Mouse (Mus musculus): ENCODE measurements around the gene Pex7.

DNA sequence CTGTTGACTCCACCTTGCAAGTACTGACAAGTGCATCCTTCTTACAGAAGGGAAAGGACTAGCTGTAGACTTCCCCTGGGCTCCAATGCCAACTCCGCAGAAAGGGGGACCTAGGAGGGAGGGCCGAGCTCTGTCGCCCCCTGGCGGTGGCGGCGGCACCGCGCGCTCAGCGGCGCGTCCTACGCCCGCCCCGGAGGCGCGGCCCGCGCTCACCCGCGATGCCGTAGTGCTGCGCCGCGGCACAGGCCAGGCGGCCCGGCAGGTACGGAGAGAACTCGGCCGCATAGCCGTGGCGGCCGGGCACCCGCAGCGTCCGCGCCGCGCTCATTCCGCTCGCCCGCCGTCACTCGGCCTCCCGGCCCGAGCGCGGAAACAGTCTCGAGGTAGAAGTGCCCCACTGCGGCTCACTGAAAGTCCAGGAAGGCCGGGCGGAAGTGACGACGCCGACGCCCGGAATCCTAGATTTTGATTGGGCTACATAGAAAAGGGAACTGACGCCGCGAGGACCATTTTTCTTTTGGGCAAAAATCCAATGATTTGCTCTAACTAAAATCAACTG, at the start of gene Pex7:
- TF ChIP-seq CTCF (IDR thresholded peaks at IDR 0.05; ENCODE audit: low read depth) (peak; percentile 68), EP300 (IDR thresholded peaks at IDR 0.05; ENCODE audit: low read depth) (no peak)
